Mouse (Mus musculus) forebrain, postnatal 0 days (tissue): Measurements from ENCODE around the gene Eno3. TPM values are rescaled to one million over a fixed set of nuclear protein-coding genes. Genes with fewer than 3 reads are reported as not detected.
A peak's percentile ranks its signal among the peaks of the same experiment; 100 is the strongest.

Source experiments
- ATAC-seq: fragments of 200-750 bp; cut with Nextera tagmentation; 2 replicates; pipeline ENCODE4 v1.8.0; 2017; ENCODE audit warnings: mild to moderate bottlenecking, moderate library complexity
- DNase-seq: peaks from one replicate; pipeline ENCODE4 v3.0.0-alpha.2; 2015
- H3K27ac ChIP-seq: fragments of 300-500 bp; sonication (generic); 2 replicates; pipeline ENCODE4 v1.5.1; 2014; ENCODE audit warnings: low read depth, mild to moderate bottlenecking, antibody characterized with exemption, low read length, moderate library complexity, mixed read lengths
- H3K27me3 ChIP-seq: fragments of 300-500 bp; sonication (generic); 2 replicates; pipeline ENCODE4 v1.6.1; 2014; ENCODE audit warnings: mild to moderate bottlenecking, low read length, mixed read lengths; ENCODE audit not compliant: insufficient read depth
- H3K36me3 ChIP-seq: fragments of 300-500 bp; sonication (generic); 2 replicates; pipeline ENCODE4 v1.6.1; 2014; ENCODE audit warnings: mild to moderate bottlenecking, moderate library complexity; ENCODE audit not compliant: insufficient read depth
- H3K4me1 ChIP-seq: fragments of 300-500 bp; sonication (generic); 2 replicates; pipeline ENCODE4 v1.6.1; 2014; ENCODE audit warnings: antibody characterized with exemption; ENCODE audit not compliant: insufficient read depth
- H3K4me2 ChIP-seq: fragments of 300-500 bp; sonication (generic); 2 replicates; pipeline ENCODE4 v1.6.1; 2014; ENCODE audit warnings: low read depth, mild to moderate bottlenecking, moderate library complexity
- H3K4me3 ChIP-seq: fragments of 300-500 bp; sonication (generic); 2 replicates; pipeline ENCODE4 v1.5.1; 2014; ENCODE audit warnings: low read depth, low read length, mixed read lengths
- H3K9ac ChIP-seq: fragments of 300-500 bp; sonication (generic); 2 replicates; pipeline ENCODE4 v1.6.1; 2014; ENCODE audit warnings: mild to moderate bottlenecking
- H3K9me3 ChIP-seq: fragments of 300-500 bp; sonication (generic); 2 replicates; pipeline ENCODE4 v1.6.1; 2016; ENCODE audit warnings: low read length
- CTCF ChIP-seq: sonication (generic); IDR thresholded peaks from 2 replicates; pipeline ENCODE4 v1.5.1; 2016; ENCODE audit warnings: antibody characterized with exemption, control low read depth, low read depth
- WGBS: fragments of 180-500 bp; shearing (Covaris S2); extraction: QIAGEN DNeasy Blood & Tissue Kit; methylation state at CpG from one replicate; pipeline ENCODE4 v1.1.7; 2014; 5-methylcytosine and 5-hydroxymethylcytosine counted together
- polyA plus RNA-seq: library from polyadenylated mRNA; unstranded; fragments of >200 nt; fragmentation: Nextera tagmentation; extraction: Ambion mirVana; gene quantifications from 2 replicates; pipeline ENCODE4 v1.2.1, GENCODE M21; 2015
- total RNA-seq: library from RNA; depleted of rRNA; stranded (reverse); fragments of >200 nt; gene quantifications from 2 replicates; pipeline ENCODE4 v1.2.3, GENCODE M21; 2014

The Eno3 gene
- total and polyA plus RNA-seq, 2 experiments from 2014 or later: 5.5 to 14.6 TPM

DNA sequence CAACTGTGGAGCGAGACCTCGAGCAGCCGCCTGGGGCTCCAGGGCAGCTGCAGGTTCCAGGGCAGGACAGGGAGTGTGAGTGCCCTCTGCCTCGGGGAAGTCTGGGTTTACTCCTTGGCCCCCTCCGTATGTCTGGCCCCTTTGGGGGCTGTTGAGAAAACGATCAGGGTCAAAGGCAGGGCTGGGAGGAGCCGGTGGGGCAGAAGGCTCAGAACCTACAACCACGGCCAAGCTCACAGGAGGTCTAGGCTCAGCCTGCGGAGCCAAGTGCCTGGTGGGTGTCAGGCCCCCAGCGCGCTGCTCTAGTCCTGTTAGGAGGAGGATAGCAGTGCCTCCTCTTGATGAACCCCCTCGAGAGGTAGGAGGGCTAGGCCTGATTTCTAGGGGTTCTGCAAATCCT lies 24.2 kb downstream of the Eno3 start:
- TF ChIP-seq CTCF: no peak
- no peak for DNase-seq
- Histone ChIP-seq H3K9ac (0 out of 2 replicates have a peak overlapping the region, but pooled peaks have one; percentile 10), H3K36me3 (peaks cover 62% of the 10 kb centered on the region), H3K27me3 (no peaks in the 10 kb centered on the region), H3K4me1 (no peaks in the 10 kb centered on the region), H3K4me2 (no peak overlapping the region), H3K4me3 (no peak overlapping the region), H3K9me3 (no peaks in the 10 kb centered on the region), H3K27ac (peak overlapping the region; percentile 64)
- no peak for ATAC-seq
- 70% methylated on average over 12 of the region's 12 CpGs for WGBS

DNA sequence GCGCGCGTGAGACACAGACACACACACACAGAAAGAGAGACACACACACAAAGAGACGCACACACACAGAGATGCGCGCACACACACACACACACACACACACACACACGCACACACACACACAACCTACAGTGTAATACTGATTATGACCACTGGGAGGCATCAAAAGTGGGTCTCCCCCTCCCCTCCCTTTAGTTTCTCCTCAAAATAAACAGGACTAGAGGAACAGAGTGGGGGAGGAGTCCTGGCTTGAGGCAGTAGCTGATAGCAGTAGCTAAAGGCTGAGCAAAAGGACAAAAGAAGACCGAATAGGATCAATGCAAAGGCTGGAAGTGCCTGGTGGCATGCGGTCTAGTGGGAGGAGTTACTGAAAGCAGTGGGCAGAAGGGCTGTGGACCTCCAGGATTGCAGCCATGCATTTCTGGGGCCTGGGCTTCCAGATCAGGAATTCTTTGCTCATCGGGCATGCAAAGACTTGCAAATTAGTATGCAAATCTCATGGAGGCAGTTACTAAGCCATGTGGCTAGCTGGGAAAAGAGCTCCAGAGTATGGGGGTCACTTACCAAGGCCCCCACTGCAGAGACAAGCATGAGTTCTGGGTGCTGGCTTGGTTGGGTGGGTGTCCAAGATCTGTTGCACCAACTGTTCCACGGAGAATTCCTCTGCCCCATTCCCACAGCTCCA lies 25.0 kb downstream of the Eno3 start:
- Histone ChIP-seq H3K4me3 (no peak overlapping the region), H3K27me3 (no peaks in the 10 kb centered on the region), H3K36me3 (peaks cover 53% of the 10 kb centered on the region), H3K9me3 (no peaks in the 10 kb centered on the region), H3K9ac (peak overlapping the region; percentile 23; the same call in 1 of the 2 replicates), H3K27ac (peak overlapping the region; percentile 68), H3K4me1 (peaks cover 8% of the 10 kb centered on the region; the same call in 1 of the 2 replicates), H3K4me2 (peak overlapping the region; percentile 26; the same call in 1 of the 2 replicates)
- DNase-seq (peak; percentile 87), ATAC-seq (peak; percentile 89)
- TF ChIP-seq CTCF: peak; percentile 92
- WGBS: 10% methylated on average over 11 of the region's 11 CpGs

DNA sequence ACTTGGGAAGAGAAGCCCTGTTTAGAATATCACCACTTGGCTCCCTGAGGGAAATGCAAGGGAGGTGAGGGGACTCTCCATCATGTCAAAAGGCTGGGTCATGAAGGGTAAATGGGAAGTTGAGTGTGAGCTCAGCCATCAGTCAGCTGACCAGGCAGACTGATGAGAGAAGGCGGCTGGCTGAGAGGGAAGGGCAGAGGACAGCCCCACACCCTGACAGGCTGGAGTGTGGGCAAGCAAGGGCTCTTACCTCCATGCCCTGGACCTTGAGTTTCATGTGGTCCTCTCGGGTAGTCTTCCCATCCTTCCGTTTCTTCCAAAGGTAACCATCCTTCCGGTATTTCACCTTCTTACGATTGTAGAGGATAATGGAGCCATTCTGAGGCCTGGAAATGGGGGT lies 26.6 kb downstream of the Eno3 start:
- Histone ChIP-seq H3K4me2 (no peak overlapping the region), H3K27me3 (no peaks in the 10 kb centered on the region), H3K9me3 (no peaks in the 10 kb centered on the region), H3K27ac (no peak overlapping the region), H3K4me1 (peaks cover 15% of the 10 kb centered on the region; the same call in 1 of the 2 replicates), H3K36me3 (peaks cover 47% of the 10 kb centered on the region), H3K4me3 (no peak overlapping the region), H3K9ac (no peak overlapping the region)
- no peak for DNase-seq
- TF ChIP-seq CTCF: no peak
- no peak for ATAC-seq
- 91% methylated on average over 5 of the region's 5 CpGs for WGBS

DNA sequence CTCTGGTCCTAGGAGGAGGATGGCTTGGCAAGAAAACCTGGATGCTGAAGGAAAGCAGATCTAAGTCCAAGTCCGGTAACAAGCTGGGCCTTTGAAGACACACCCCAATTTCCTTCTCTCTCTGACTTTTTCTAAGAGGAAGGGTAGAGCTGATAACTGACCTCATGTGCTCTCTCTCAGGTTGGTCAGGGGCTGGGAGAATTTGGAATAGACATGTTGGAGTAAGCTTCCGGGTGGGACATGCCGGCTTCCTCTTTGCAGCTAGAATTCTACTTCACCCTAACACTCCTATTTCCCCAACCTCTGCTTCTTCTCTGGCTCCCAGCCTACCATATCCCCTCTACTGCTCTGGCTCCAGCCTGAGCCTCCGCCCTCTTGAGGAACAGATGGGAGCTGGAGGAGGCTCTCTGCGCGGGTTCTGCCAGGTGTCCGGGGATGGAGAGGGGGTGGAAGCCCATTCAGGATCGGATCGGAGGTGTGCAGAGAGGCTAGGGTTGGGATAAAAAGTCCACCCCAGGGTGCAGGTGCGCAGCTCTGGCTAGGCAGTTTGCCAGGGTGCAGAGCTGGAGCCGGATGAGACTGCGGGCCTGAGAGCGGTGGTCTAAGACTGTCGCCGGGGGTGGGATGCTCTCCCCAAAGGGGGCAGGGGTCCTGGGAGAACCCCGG lies 30.0 kb downstream of the Eno3 start:
- Histone ChIP-seq H3K4me1 (peaks cover 21% of the 10 kb centered on the region; the same call in 1 of the 2 replicates), H3K27ac (peak overlapping the region; percentile 87), H3K36me3 (peaks cover 23% of the 10 kb centered on the region), H3K9ac (peak overlapping the region; percentile 93), H3K9me3 (no peaks in the 10 kb centered on the region), H3K27me3 (no peaks in the 10 kb centered on the region), H3K4me2 (peak overlapping the region; percentile 90), H3K4me3 (peak overlapping the region; percentile 91)
- peak; percentile 59 for ATAC-seq
- no peak for TF ChIP-seq CTCF
- 4% methylated on average over 16 of the region's 16 CpGs for WGBS
- peak; percentile 36 for DNase-seq

DNA sequence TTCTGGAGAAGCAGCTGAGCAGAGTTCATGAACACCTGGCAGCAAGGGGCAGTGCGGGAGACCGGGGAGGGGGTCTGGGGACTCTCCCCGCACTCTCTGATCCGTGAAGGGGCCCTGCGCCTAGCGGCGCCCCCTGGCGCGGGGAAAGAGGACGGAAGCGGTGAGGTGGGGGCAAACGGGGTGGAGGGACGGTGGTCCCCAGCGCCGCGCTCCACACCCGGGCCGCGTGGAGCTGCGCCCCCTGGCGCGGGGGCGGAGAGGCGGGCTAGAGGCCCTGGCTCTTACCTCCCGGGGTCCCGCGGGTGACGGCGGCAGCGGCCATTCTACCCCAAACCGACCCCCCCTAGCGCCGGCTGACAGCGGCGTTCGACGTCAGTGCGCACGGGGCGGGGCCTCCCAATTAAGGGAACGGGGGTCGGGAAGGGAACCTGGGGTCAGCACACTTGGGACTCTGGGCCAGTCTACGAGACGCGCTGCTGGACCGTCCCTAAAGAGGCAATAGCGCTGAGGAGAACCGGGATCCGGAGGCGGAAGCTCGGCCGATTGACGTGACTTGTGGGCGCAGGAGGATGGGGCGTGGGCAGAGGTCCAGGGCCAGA lies 30.7 kb downstream of the Eno3 start, which contains the start of gene Camta2:
Camta2 (minus strand) TSS at position 505 of the 599 bp plus-strand sequence.
- Histone ChIP-seq H3K9me3 (no peaks in the 10 kb centered on the region), H3K4me2 (peak within 1 kb of the TSS; percentile 90)
- WGBS: 3% methylated on average over 55 of the region's 55 CpGs

DNA sequence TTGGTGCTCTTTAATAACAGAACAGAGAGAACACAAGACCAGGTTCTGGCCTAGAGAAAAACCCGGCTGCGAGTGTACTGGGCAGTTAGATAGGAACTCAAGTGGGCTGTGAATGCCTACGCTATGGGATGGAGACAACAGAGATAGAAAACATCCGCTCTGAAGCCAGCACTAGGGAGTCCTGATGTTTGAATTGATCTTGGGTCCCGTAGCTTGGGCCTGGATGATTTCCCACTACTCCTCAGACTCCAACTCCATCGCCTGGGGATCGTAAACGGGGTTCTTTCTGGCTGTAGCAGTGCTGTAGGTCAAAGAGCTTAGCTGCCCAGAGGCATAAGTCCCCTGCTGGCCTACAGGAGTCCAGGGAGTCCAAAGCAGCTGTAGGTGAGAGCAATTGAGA lies 31.4 kb downstream of the Eno3 start:
- H3K4me3 ChIP-seq: peak overlapping the region; percentile 91
- peak overlapping the region; percentile 87 for H3K27ac ChIP-seq
- ATAC-seq (no peak), DNase-seq (no peak)
- peaks cover 21% of the 10 kb centered on the region; the same call in 1 of the 2 replicates for H3K4me1 ChIP-seq
- no peak for TF ChIP-seq CTCF
- H3K9me3 ChIP-seq: no peaks in the 10 kb centered on the region
- peaks cover 16% of the 10 kb centered on the region for H3K36me3 ChIP-seq
- H3K4me2 ChIP-seq: peak overlapping the region; percentile 90
- 10% methylated on average over 8 of the region's 8 CpGs for WGBS
- no peaks in the 10 kb centered on the region for H3K27me3 ChIP-seq
- peak overlapping the region; percentile 93 for H3K9ac ChIP-seq

More for the DNA sequence above, 30.7 kb downstream of the Eno3 start, which contains the start of gene Camta2:
- Histone ChIP-seq H3K4me3 (peak within 1 kb of the TSS; percentile 91), H3K27me3 (no peaks in the 10 kb centered on the region), H3K36me3 (peaks cover 18% of the 10 kb centered on the region), H3K4me1 (peaks cover 21% of the 10 kb centered on the region; the same call in 1 of the 2 replicates), H3K9ac (peak within 1 kb of the TSS; percentile 93), H3K27ac (peak within 1 kb of the TSS; percentile 87)
- peak; percentile 81 for TF ChIP-seq CTCF
- DNase-seq (peak; percentile 86), ATAC-seq (peak; percentile 87)
